Mouse (Mus musculus) kidney, postnatal 4 days (tissue): ENCODE measurements around the gene Dysf.

ENCODE experiments used
- DNase-seq, 2 experiments: peaks; one replicate each; pipeline ENCODE4 v3.0.0; 2021; ENCODE audit warnings: mixed read lengths in 2 of 2

The Dysf gene

DNA sequence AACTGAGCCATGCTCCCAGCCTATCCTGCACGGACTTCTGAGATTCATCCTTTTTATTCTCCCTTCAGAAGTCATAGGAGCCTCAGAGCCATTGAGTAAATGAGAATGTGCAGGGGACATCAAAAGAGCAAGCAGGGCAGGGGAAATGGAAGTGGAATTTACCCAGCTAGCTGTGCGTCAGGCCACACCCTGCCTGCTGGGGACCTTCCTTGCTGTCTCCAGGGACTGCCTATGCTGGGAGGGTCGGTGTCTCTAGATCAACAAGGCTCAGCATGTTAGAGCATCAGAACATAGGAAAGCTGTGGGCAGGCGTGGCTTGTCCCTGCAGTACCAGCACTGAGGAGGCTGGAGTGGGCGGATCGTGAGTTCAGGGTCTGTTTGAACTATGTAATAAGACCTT lies 42.6 kb downstream of the Dysf start:
- DNase-seq, result peak; percentile 40 to 53

DNA sequence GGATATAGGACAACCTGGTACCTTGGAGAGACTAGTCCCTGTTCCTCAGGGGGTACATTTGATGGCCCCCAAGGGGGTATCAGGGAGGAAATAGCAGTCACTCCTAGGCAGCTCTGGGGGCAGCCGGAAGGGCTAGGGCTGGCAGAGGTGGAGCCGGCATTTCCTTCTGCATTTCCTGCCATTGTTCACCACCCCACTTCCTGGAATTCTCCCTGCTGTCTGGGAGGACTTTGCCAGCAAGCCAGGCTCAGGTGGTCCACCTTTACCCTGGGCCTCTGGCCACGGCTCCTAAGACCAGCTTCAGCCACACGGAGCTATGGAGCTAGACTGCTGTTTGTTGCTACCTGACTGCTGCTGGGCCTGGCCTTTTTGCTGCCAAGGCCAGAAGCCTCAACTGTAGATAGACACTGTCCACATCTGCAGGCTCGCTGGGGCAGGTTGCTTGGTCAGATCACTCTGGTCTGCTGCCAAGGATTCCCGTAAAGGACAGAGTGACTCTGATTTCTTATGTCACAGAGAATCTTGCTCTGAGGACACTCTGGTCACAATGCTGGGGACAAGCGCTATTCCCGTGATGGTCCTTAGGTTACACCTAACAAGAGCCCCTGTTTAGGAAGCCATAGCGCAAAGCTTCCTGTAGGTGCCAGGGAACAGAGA lies 45.6 kb downstream of the Dysf start:
- peak; percentile 26 to 51 for DNase-seq

DNA sequence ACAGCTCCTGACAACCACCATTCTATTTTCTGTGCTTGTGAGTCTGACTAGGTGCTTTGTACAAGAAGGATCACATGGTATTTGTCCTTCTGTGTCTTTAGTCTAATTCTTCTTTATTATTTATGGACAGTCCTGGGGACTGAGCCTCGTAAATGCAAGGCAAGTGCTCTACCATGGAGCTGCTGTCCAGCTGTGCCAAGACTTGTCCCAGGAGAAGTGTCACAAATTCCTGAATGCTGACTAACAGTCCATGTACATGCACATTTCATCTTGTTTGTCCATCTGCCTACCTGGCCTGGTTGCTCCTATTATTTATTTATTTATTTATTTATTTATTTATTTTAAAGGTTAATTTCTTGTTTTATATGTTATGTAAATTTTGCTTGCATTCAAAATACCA lies 47.2 kb downstream of the Dysf start:
- no peak for DNase-seq

DNA sequence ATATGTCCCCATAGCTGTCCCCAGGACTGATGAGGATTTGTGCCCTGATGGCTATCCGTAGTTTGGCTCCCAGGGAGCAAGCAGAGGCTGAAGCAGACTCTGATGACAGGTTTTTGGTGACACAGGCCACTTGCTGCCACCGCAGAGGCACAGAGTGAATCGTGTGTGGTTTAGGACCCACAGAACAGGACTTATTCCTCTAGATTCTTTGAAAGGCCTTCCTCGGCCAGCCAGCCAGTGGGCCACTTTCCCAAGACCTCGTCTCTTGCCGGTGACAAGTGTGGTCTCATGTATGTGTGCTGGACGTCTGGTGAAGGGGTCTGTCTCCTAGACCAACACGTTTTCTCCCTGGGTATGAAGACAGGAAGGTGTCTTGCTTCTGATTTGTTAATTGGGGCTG lies 48.8 kb downstream of the Dysf start:
- DNase-seq, result no peak

DNA sequence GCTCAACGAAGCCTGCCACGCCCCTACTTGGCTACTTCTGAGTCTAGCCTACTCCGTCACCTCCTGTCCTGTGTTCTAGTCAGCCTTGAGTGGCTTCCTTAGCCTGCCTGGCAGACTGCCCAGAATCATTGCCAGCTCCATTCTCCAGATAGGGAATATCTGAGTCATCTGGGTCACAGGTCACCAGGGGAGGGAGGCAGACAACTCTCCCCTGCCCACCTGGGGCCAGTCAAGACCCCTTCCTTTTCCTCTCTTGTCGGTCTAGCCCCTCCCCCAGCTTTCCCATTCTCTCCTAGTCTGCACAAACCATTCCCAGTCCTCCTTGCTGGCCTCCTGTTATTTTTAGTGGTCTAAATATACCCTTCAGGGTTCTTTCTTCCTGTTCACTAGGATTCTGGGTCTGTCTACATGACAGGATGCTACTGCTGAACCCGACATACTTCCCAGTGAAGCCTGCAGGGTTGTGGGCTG lies 50.3 kb downstream of the Dysf start:
- DNase-seq, result peak; percentile 62 to 70

DNA sequence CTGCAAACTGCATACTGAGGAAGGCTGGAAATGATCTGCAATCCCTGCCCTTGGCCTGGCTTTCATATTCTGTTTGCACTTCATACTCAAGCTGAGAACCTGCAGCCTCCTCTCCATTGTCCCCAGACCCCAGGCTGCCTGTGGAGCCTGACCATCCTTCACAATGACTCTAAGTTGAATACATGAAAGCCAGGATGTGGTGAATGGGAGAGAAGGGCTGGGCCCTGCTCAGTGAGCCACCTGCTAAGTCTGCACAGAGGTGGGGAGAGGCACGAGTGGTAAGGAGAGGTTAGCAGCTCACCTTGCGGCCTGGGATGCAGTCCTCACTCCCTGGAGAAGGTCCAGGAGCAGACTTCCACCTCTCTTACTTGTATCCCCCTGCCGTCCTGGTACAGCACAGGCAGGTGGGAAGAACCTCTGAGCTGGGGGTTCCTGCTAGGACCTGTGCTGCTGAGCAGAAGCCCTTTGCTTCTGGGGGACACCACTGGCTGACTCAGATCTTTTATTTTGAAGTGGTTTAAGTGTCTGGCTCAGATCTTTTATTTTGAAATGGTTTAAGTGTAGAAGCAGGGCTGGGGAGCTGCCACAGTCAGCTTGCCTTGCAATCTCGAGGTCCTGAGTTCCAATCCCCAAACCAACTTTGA lies 51.5 kb downstream of the Dysf start:
- no peak for DNase-seq

DNA sequence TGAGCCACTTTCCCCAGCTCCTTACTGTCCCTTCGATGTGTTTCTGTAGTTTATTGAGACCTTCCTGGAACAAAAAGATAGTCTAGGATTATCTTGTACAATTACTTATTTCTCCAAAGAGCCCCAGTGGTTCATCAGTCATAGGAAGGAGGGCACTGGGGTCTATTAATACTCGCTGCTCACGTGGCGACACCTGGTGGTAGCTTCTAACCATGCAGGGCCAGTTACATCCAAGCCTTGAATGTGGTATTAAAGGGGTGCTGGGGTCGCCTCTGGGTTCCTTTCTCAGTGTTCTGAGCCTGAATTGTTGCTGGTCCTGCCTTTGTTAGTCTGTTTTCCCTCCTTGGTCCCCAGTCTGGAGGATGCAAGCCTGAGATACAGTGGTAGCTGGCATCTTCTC lies 52.9 kb downstream of the Dysf start:
- DNase-seq, result peak; percentile 83 to 84

DNA sequence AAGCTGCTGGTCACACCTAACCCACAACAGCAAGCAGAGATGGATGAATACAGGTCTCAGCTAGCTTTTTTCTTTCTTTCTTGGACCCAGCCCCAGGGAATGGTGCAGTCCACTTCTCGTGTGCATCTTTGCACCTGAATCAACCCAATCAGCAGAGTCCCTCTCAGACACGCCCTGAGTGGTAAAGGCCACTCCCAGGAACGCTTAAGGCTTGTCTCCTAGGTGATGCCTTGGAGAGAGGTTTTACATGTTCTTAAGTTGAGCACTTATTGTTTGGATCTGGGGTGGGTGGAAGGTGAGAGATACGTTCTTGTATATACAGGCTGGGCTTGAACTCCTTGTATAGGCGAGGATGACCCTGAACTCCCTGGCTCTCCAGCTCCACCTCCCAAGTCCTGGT lies 54.2 kb downstream of the Dysf start:
- DNase-seq, result no peak

DNA sequence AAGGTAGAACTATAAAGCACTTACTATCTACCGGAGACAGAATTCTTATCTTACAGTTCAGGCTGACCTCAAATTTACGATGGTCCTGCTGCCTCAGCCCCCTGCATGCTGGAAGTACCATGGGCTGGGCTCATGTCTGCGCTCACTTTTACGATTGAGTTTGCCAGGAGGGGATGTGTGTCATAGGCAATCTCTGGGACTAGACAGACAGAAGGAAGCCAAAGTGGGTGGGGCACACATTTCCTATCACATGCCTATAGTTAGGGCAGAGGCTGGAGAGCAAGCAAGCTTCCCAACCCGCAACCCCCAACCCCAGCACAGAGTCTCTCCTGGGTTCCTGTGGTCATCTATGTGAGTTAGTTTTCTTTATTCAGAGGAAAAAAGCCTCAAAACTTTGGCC lies 59.8 kb downstream of the Dysf start:
- no peak for DNase-seq

DNA sequence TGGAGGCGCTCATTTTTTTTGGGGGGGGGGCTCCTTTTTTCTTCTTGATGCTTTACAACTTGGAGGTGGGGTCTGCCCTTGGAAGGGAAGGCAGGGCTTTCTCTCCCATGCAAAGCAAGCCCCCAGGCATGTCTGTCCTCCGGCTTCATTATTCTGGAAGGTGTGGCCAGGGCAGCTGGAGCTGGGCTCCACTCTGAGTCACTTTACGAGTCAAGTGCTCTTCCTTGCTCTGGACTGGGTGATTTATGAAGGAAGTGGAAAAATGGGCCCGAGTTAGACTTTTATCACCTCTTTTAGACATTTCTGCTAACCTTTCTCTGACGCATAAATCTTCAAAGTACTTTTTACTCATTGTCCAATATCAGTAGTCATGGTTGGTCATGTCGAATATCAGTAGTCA lies 61.9 kb downstream of the Dysf start:
- no peak for DNase-seq

DNA sequence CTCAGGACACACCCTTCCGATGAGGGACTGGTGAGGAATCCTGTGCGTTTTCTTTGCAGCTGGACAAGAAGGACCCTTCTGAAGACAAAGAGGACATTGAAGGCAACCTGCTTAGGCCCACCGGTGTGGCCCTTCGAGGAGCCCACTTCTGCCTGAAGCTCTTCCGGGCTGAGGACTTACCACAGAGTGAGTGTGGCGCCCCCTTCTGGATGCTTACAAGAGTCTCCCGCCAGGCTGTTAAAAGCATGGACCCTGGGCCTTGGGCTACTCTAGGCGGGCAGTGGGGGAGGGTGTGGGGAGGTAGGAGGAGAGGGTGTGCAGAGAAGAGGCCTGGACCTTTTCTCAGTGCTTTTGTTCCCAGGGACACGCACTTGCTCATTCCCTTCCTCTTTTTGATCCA lies 64.2 kb downstream of the Dysf start:
- DNase-seq, result peak; percentile 46

DNA sequence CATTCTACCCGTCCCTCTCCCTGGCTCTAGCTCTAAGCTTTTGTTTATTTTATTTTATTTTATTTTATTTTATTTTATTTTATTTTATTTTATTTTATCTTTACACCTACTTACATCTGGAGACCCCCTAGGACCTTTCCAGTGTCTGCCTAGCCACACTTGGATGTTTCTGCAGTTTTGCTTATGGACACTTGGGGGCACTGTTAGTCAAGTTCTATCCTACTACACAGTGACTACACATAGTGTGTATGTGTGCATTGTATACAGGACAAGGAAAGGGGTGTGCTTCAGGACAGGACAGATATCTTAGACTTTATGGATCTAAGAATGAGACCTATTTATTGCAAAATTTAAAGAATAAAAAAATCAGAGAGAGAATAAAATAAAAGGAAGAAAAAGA lies 69.8 kb downstream of the Dysf start:
- no peak for DNase-seq

DNA sequence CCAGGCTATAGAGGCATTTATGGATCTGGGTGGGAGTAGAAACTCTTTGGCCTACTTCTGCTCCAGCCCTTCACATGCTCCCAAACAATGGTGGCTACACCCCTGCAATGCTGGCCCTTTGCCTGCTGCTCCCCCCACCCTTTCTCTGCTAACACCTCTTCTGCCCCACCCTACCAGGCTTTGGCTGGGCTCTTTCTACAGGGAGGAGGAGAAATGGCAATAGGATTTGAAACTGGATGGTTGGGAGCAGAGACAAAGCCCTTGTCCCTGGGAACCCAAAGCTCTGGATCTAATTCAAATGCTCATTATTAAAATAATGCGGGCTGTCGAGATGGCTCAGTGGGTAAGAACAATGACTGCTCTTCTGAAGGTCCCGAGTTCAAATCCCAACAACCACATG lies 72.2 kb downstream of the Dysf start:
- no peak for DNase-seq

DNA sequence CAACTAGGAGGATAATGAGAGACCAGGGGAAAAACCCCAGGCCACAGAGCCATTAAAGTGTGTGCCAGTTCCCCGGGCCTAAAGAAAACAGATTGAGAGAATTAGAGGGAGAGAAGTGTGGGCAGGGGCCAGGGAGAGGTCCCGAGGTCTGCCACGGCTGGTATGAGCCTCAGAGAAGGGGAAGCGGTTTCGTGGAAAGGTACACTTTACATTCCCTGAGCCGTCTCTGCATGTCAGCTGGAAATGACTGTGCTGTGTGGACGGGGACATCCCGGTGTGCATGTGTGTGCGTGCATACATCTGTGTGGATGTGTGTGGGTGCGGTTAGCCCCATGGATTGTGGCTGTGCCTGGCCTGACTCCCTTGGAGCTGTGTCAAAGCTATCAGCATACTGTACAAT lies 76.4 kb downstream of the Dysf start:
- DNase-seq, result no peak

DNA sequence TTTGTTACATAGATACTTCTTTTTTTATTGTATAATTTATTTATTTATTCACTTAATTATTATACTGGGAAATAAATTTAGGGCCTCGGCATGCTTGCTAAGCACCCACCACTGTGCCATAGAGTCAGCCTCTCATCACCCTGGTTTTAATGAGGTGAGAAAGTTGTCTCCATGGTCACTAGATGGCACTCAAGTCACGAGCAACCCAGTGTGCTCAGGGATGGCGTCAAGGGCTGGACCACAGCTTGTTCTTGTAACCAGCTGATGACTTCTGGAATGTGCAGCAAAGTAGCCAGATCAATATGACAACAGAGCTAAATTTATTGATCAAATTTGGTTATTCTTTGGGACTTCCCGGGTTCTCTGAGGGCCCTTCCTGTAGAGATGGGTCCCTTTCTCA lies 85.1 kb downstream of the Dysf start:
- peak; percentile 57 to 67 for DNase-seq

DNA sequence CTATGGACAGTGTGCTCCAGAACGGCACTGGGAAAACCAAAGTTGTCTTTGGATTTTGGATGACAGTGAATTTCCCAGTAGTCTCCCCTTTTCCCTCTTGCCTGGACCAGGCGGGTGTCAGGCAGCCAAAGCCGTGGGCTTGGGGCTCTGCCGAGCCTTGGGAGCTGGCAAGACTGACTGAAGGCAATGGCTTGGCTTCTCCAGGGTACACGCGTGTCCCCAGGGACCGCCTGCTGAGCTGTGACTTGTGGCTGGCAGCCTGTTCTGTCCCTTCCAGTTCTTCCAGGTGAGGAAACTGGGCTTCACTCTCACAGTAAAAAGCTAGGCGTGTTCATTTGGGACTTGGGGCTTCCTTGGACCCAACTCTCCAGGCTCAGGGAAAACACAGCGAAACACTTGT lies 86.1 kb downstream of the Dysf start:
- no peak for DNase-seq

DNA sequence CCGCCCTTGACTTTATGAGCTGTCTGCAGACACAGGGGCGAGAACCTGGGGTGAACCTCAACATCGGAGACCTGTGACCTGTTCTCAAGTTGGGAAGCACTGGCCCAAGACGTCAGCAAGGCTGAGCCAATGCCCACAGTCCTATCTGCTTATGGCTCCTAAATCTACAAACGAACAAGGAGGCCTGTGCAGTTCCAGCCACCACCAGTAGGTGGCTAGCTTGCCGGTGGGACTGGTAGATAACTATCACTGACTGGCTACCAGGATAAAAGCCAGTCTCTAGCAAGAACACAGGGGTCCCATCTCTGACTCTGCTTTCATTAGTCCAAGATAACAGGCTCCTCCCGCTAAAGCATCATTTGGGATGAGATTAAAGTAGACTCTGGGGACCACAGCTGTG lies 86.6 kb downstream of the Dysf start:
- DNase-seq, result peak; percentile 89 to 91

DNA sequence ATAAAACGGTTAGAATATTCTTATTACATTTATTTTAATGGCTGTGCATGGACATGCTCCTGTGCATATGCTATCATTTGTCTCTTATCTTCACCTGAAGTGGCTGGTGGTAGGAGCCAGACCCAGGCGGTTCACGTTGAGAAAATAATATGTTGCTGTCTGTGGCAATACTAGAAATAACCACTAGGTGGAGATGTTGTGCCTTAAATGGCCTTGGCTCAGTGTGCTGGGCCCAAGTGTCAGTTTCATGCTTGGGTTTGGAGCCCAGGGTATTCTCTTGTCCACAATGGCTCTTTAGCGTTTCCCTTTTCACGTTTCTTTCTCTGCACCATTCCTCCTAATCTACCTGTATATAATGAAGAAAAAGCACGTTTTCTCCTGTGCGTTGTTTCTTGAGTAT lies 87.5 kb downstream of the Dysf start:
- DNase-seq, result peak; percentile 49 to 65

DNA sequence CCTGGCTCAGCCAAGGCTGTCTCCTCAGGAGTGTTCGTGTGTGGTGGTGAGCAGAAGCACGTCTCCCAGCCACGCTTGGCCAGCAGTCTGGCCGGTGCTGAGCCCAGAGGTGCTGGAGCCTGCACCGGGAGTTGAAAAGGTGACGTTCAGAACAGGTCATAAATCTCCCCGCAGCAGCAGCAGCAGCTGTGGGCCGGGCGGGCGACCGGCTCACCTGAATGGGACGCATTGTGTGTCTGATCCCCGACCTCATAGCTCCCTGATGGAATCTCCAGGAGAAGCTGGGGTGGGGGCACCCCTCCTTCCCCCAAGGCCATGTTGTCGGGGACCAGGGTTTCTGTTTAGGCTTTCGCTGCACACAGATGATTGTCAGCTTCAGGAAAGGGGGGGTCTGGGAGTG lies 93.6 kb downstream of the Dysf start:
- DNase-seq, result peak in 1 of 2 experiments; percentile 39

DNA sequence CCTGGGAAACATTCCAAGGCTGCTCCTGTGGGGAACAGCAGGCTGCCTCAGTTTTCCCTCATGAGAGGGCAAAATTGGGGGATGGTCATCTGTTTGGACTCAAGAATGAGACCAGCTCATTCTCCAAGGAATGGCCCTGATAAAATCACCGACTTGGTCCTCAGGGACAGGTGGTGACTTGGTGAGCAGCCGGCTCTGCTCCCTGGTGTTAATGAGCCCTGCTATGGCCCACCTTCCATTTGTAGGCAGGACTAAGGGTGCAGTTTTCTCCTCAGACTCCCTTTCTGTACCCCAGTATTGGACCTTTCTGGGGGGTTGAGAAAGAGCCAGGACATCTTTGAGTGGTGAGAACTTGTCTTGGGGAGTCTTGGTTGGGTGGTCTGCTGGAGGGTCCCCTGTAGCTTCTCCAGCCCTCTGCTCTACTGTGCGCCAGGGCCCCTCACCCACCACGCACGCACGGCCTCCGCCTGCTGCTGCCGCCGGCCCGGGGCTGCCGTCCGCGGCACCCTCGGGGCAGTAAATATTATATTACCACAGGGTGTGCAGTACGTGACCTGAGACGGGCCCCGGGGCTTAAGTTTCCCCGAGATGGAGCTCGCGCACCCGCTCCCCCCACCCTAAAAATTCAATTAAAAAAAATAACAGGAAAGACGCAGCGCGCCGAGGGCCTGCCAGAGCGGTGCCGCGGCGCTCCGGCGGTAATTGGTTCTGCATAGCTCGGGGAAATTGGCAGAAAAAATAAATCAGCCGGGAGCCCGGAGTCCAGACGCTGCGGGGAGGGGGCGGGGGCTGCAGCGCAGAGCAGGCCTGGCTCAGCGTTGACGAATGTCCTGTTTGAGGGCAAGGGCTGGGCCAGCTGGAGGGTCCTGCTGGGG lies 97.0 kb downstream of the Dysf start:
- DNase-seq, result peak; percentile 57 to 73

DNA sequence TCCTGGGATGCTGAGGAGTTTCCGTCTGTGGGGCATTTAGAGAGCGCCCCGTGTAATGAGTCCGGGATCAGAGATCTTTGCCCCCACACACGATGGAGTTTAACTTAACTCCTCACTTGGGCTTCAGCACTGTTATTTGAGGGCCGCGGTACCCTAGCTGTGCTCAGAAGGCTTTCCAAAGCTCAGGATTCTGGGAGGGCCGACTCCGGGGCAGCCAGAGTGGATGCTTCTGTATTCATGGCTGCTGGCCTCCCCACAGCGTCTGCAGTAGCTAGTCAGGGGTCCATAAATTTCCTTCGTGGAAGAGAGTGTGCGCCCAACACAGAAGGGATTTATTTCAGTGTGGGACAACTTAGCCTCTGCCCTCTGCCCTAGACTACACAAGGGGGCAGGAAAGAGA lies 97.7 kb downstream of the Dysf start:
- peak in 1 of 2 experiments; percentile 40 for DNase-seq

DNA sequence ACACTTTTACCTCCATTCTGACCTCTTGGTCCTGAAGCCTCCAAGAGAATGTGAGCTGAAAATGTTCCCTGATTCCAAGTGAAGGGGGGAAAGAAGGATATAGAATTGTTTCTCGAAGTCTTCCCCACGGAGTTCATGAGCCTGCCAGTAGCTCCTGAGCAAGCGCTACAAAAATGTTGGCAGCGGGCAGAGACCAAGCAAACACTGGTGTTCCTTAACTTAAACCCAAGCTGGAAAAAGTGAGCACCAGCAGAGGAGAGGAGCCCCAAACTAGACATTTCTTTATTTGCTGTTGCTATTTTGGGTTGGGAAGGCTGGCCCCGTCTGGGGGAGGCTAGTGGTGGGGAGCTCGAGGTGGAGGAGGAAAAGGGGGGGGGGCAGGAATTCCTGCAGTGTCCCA lies 102.0 kb downstream of the Dysf start:
- no peak for DNase-seq

DNA sequence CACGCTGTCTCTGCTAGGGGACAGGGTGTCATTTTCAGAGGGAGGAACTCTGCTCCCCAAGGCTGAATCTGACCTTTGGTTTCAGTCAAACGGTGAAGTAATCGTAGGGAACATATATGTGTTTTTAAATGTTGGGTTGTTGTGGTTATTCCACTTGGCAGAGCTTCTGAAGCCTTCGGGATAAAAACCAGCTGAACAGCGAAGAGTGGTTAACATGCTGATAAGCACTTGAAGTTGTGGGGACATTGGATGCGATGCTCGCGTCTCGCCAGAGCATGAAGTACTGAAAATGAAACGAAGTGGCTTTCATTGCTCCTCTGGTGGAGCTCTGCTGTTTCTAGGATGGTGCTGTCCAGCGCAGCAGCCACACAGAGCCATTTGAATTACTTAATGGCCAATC lies 102.7 kb downstream of the Dysf start:
- DNase-seq, result no peak
